Mouse (Mus musculus): ENCODE measurements around the gene Arpc3.

- TF ChIP-seq CTCF (IDR thresholded peaks at IDR 0.05; ENCODE audit: control insufficient read depth, insufficient read depth, low read length) (no peak), POLR2A (IDR thresholded peaks at IDR 0.05; ENCODE audit: borderline replicate concordance, control insufficient read depth, low read depth, low read length) (no peak)
Measured at GRCm38 (mm10) chr5:122372878-122373277, 18.8 kb upstream of the Arpc3 start.

All from bone marrow, adult 2 months (tissue).